Mouse (Mus musculus) heart, embryonic 13.5 days (tissue): Measurements from ENCODE around the gene Defb36. TPM values are rescaled to one million over a fixed set of nuclear protein-coding genes. Genes with fewer than 3 reads are reported as not detected.

Experiments used
- ATAC-seq: fragments of 200-750 bp; cut with Nextera tagmentation; 2 replicates; pipeline ENCODE4 v1.8.0; 2017; ENCODE audit warnings: moderate TSS enrichment; ENCODE audit not compliant: insufficient number of reproducible peaks, low FRiP score, low TSS enrichment; ENCODE audit errors: extremely low read depth
- H3K27ac ChIP-seq: fragments of 300-500 bp; sonication (generic); replicated peaks from 2 replicates; pipeline ENCODE4 v1.5.1; 2015; ENCODE audit warnings: moderate library complexity, mild to moderate bottlenecking, inconsistent platforms
- H3K27me3 ChIP-seq: fragments of 300-500 bp; sonication (generic); replicated peaks from 2 replicates; pipeline ENCODE4 v1.6.1; 2015; ENCODE audit warnings: mild to moderate bottlenecking, inconsistent platforms
- H3K36me3 ChIP-seq: fragments of 300-500 bp; sonication (generic); 2 replicates; pipeline ENCODE4 v1.6.1; 2015; ENCODE audit warnings: mild to moderate bottlenecking, inconsistent platforms
- H3K4me1 ChIP-seq: fragments of 300-500 bp; sonication (generic); 2 replicates; pipeline ENCODE4 v1.6.1; 2015; ENCODE audit warnings: inconsistent platforms
- H3K4me2 ChIP-seq: fragments of 300-500 bp; sonication (generic); 2 replicates; pipeline ENCODE4 v1.6.1; 2015; ENCODE audit warnings: inconsistent platforms, mild to moderate bottlenecking, moderate library complexity
- H3K4me3 ChIP-seq: fragments of 300-500 bp; sonication (generic); 2 replicates; pipeline ENCODE4 v1.5.1; 2015; ENCODE audit warnings: moderate library complexity, mild to moderate bottlenecking, inconsistent platforms
- H3K9ac ChIP-seq: fragments of 300-500 bp; sonication (generic); 2 replicates; pipeline ENCODE4 v1.6.1; 2015; ENCODE audit warnings: inconsistent platforms, mild to moderate bottlenecking, moderate library complexity
- H3K9me3 ChIP-seq: fragments of 300-500 bp; sonication (generic); 2 replicates; pipeline ENCODE4 v1.6.1; 2016; ENCODE audit warnings: inconsistent platforms
- WGBS: fragments of 180-500 bp; shearing (Covaris S2); methylation state at CpG from one replicate; pipeline ENCODE4 v1.1.7; 2015; ENCODE audit warnings: mixed read lengths; 5-methylcytosine and 5-hydroxymethylcytosine counted together
- polyA plus RNA-seq: library from polyadenylated mRNA; unstranded; fragments of >200 nt; fragmentation: Nextera tagmentation; extraction: Ambion mirVana; gene quantifications from 2 replicates; pipeline ENCODE4 v1.2.1, GENCODE M21; 2015

The Defb36 gene
- polyA plus RNA-seq, 1 experiment from 2014 or later = not detected

DNA sequence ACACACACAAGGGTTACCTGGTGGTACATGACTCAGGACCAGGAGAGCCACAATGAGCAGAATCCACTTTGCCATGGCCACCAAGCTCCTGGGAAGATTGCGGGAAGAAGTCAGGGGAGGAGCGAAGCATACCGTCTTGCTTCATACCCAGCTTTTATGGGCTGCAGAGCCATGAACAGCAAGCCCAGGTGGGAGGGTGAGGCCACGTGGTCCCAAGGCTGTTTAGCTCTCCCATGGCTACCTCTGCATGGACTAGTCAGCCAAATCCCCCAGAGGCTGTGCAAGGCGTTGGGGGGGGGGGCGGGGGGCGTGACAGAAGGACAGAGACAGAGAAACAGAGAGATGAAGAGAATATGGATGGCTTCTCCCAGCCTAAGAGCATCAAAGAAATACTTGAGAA lies 18.8 kb downstream of the Defb36 start, which contains the start of gene Defb25:
Defb25 (minus strand) TSS at position 101 of the 400 bp plus-strand sequence.
- no peak for ATAC-seq
- Histone ChIP-seq H3K9ac (no peak within 1 kb of the TSS), H3K36me3 (no peaks in the 10 kb centered on the region), H3K9me3 (no peaks in the 10 kb centered on the region), H3K4me3 (no peak within 1 kb of the TSS), H3K4me1 (peaks cover 20% of the 10 kb centered on the region), H3K4me2 (no peak within 1 kb of the TSS), H3K27ac (no peak within 1 kb of the TSS), H3K27me3 (peaks cover 28% of the 10 kb centered on the region)
- 75% methylated on average over 7 of the region's 7 CpGs for WGBS

DNA sequence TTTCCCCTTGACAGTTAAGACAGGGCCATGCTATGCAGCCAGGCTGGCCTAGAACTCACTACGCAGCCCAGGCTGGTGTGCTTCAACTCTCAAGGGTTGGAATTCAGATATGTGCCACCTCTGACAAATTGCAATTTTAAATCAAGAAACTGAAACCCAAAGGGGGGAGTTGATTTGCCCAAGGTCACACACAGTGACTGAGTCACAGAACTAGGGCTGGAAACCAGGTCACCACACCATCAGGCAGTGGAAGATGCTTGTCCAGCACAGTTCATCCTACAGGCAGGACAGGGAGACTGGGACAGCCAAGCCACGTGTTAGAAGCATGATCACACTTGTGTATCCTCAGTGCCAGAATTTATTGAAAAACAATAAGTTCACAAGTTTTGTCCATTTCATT lies 20.4 kb downstream of the Defb36 start:
- Histone ChIP-seq H3K27me3 (peaks cover 45% of the 10 kb centered on the region), H3K27ac (no peak overlapping the region), H3K9ac (no peak overlapping the region), H3K36me3 (no peaks in the 10 kb centered on the region), H3K4me1 (peaks cover 29% of the 10 kb centered on the region), H3K9me3 (no peaks in the 10 kb centered on the region), H3K4me3 (no peak overlapping the region), H3K4me2 (no peak overlapping the region)
- ATAC-seq = no peak
- WGBS = 79% methylated on average over 2 of the region's 2 CpGs

GRCm38 (mm10) chr2:152625256-152625655 lies 21.1 kb downstream of the Defb36 start:
- no peak overlapping the region for H3K27ac ChIP-seq
- no peak for ATAC-seq
- no peak overlapping the region for H3K4me3 ChIP-seq
- H3K9me3 ChIP-seq = no peaks in the 10 kb centered on the region
- H3K4me2 ChIP-seq = no peak overlapping the region
- peaks cover 33% of the 10 kb centered on the region for H3K4me1 ChIP-seq
- H3K36me3 ChIP-seq = no peaks in the 10 kb centered on the region
- peaks cover 46% of the 10 kb centered on the region for H3K27me3 ChIP-seq
- H3K9ac ChIP-seq = no peak overlapping the region
- WGBS = 12% methylated on average over 1 of the region's 1 CpGs

GRCm38 (mm10) chr2:152626774-152627591 lies 22.9 kb downstream of the Defb36 start, which contains the start of gene Rem1:
Gene Rem1 (plus strand): TSS chr2:152626951.
- Histone ChIP-seq H3K36me3 (no peaks in the 10 kb centered on the region), H3K4me2 (peak within 1 kb of the TSS; percentile 91), H3K27ac (0 out of 2 replicates have a peak within 1 kb of the TSS, but pooled peaks have one; percentile 12), H3K9me3 (no peaks in the 10 kb centered on the region), H3K27me3 (peaks cover 46% of the 10 kb centered on the region), H3K9ac (peak within 1 kb of the TSS; percentile 84), H3K4me1 (peaks cover 34% of the 10 kb centered on the region), H3K4me3 (peak within 1 kb of the TSS; percentile 66)
- 0 out of 2 replicates have a peak, but pooled peaks have one; percentile 29 for ATAC-seq
- WGBS = 2% methylated on average over 59 of the region's 59 CpGs

DNA sequence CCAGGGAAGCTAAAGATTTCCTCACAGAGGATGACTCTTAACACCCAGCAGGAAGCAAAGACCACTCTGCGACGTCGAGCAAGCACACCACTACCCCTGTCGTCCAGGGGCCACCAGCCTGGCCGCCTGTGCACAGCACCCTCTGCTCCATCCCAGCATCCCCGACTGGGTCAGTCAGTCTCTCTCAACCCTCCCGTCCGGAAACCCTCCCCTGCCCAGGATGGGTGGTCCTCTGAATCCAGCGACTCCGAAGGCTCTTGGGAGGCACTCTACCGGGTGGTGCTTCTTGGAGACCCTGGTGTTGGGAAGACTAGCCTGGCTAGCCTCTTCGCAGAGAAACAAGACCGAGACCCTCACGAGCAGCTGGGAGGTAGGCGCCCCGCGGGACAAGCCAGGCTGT lies 23.9 kb downstream of the Defb36 start:
- Histone ChIP-seq H3K4me1 (peaks cover 43% of the 10 kb centered on the region), H3K9me3 (no peaks in the 10 kb centered on the region), H3K27ac (no peak overlapping the region), H3K27me3 (peaks cover 46% of the 10 kb centered on the region), H3K9ac (peak overlapping the region; percentile 84), H3K4me2 (peak overlapping the region; percentile 91), H3K36me3 (no peaks in the 10 kb centered on the region), H3K4me3 (peak overlapping the region; percentile 66)
- ATAC-seq = no peak
- 43% methylated on average over 17 of the region's 17 CpGs for WGBS

DNA sequence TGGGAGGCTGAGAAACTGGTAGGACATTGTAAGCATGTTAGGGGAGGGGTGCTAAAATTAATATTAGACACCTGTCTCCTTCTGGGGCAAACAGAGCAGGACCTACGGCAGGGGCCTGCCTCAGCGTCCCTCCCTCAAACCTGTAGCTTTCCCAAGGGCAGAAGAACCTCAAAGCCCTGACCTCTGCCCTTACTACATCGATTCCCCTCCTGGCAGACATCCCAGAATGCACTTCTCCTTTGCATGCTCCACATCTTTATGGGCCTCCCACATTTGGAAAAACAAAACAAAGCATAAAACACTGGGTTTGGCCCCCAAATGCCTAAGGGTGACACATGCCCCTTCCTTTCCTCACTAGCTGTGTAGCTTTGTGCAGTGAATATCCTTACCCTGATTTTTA lies 25.1 kb downstream of the Defb36 start:
- H3K4me3 ChIP-seq = peak overlapping the region; percentile 66; the same call in 1 of the 2 replicates

GRCm38 (mm10) chr2:152629904-152630303 lies 25.8 kb downstream of the Defb36 start:
- 0 out of 2 replicates have a peak overlapping the region, but pooled peaks have one; percentile 91 for H3K4me2 ChIP-seq
- H3K4me3 ChIP-seq = 0 out of 2 replicates have a peak overlapping the region, but pooled peaks have one; percentile 66
- ATAC-seq = no peak
- 0 out of 2 replicates have a peak overlapping the region, but pooled peaks have one; percentile 20 for H3K9ac ChIP-seq
- peaks cover 4% of the 10 kb centered on the region; the same call in 1 of the 2 replicates for H3K36me3 ChIP-seq
- WGBS = 71% methylated on average over 6 of the region's 6 CpGs
- peaks cover 50% of the 10 kb centered on the region for H3K27me3 ChIP-seq
- no peak overlapping the region for H3K27ac ChIP-seq
- H3K4me1 ChIP-seq = peaks cover 60% of the 10 kb centered on the region
- H3K9me3 ChIP-seq = no peaks in the 10 kb centered on the region

More for the DNA sequence above, 25.1 kb downstream of the Defb36 start:
- Histone ChIP-seq H3K9ac (0 out of 2 replicates have a peak overlapping the region, but pooled peaks have one; percentile 7), H3K27me3 (peaks cover 46% of the 10 kb centered on the region), H3K4me1 (peaks cover 54% of the 10 kb centered on the region), H3K27ac (no peak overlapping the region), H3K4me2 (peak overlapping the region; percentile 91), H3K36me3 (peaks cover under 1% of the 10 kb centered on the region; the same call in 1 of the 2 replicates), H3K9me3 (no peaks in the 10 kb centered on the region)
- ATAC-seq = no peak
- 53% methylated on average over 3 of the region's 3 CpGs for WGBS

DNA sequence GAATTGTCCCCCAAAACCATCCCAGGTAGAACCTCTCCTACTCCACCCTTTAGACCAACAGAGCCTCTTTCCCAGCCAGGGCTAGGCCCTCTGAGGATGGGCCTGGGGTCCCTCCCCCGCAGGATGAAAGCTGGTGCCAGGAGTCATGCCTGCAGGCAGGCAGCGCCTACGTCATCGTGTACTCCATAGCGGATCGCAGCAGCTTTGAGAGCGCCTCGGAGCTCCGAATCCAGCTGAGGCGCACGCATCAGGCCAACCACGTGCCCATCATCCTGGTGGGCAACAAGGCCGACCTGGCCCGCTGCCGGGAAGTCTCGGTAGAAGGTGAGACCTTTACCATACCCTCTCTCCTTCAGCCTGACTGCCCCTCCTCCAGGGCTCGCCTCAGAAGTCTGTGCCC lies 29.2 kb downstream of the Defb36 start:
- Histone ChIP-seq H3K9me3 (no peaks in the 10 kb centered on the region), H3K27me3 (peaks cover 18% of the 10 kb centered on the region), H3K27ac (peak overlapping the region; percentile 65), H3K4me2 (peak overlapping the region; percentile 62), H3K36me3 (peaks cover 4% of the 10 kb centered on the region; the same call in 1 of the 2 replicates), H3K4me3 (peak overlapping the region; percentile 32), H3K4me1 (peaks cover 66% of the 10 kb centered on the region), H3K9ac (peak overlapping the region; percentile 69)
- 23% methylated on average over 17 of the region's 17 CpGs for WGBS
- ATAC-seq = no peak

DNA sequence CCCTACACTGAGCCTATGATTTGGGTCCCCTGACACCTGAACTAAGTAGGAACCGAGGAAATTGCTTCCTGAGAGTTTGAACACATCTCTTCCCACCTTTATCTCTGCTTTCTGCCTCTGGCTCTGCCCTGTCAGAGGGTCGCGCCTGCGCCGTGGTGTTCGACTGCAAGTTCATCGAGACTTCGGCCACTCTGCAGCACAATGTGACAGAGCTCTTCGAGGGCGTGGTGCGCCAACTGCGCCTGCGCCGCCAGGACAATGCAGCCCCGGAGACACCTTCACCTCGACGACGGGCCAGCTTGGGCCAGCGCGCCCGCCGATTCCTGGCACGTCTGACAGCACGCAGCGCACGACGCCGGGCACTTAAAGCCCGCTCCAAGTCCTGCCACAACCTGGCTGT lies 30.2 kb downstream of the Defb36 start:
- WGBS = 51% methylated on average over 29 of the region's 29 CpGs
- H3K4me3 ChIP-seq = no peak overlapping the region
- no peak overlapping the region for H3K9ac ChIP-seq
- H3K4me2 ChIP-seq = peak overlapping the region; percentile 12; the same call in 1 of the 2 replicates
- H3K36me3 ChIP-seq = peaks cover 4% of the 10 kb centered on the region; the same call in 1 of the 2 replicates
- H3K27me3 ChIP-seq = peaks cover 8% of the 10 kb centered on the region
- peak overlapping the region; percentile 52 for H3K27ac ChIP-seq
- no peak for ATAC-seq
- H3K4me1 ChIP-seq = peaks cover 65% of the 10 kb centered on the region
- H3K9me3 ChIP-seq = no peaks in the 10 kb centered on the region

DNA sequence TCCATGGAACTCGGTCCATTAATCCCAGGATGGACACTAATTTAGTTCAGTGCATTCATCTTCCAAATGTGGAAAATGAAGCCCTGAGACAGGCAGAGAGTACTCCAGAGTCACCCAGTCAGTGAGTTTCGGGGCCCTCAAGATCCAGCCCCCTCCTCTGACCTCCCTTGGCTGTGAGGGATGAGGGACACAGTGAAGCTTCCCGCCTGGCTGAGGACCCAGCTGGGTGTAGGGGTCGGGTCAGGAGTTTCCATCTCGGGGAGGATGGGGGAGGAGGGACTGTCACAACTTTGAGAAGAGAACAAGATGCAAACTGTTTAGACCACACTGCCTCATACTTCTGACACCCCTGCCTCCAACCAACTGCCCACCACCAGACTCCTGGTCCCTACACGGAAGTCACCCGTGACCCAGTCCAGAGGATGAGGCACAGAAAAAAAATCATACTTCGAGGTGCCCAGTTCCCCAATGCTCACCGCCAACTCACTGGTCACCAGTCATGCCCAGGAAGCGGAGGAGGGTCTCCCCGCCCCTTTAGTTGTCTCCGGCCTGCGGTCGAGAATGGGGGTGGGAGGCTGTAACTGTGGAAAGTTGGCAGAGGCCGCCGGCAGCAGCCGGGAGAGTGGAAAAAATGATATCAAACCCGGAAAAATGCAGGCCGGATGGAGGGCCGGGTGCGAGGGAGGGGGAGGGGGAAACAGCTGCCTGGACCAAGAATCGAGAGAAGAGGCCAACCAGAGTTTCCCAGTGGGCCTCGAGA lies 32.3 kb downstream of the Defb36 start:
- Histone ChIP-seq H3K9me3 (no peaks in the 10 kb centered on the region), H3K4me2 (peak overlapping the region; percentile 43), H3K36me3 (peaks cover 4% of the 10 kb centered on the region; the same call in 1 of the 2 replicates), H3K9ac (peak overlapping the region; percentile 47; the same call in 1 of the 2 replicates), H3K4me1 (peaks cover 67% of the 10 kb centered on the region), H3K4me3 (no peak overlapping the region), H3K27me3 (peaks cover 4% of the 10 kb centered on the region; the same call in 1 of the 2 replicates), H3K27ac (peak overlapping the region; percentile 92)
- 45% methylated on average over 23 of the region's 23 CpGs for WGBS
- ATAC-seq = peak; percentile 66

DNA sequence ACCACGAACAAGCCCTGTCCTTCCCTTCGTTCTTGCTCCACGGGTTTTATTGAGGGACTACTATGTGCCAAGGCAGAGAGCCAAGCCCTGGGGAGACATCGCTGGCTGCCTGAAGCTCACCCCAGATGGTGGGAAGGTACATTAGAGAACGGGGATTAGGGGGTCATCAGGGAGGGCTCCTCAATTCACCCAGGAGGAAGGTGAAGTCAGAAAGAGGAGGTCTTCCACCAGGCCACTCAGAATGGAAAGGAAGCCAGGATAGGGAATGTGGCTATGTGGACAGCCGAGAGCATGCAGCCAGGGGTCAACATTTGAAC lies 32.8 kb downstream of the Defb36 start:
- H3K27me3 ChIP-seq = peaks cover 4% of the 10 kb centered on the region; the same call in 1 of the 2 replicates
- ATAC-seq = no peak
- no peak overlapping the region for H3K9ac ChIP-seq
- no peaks in the 10 kb centered on the region for H3K9me3 ChIP-seq
- H3K4me3 ChIP-seq = no peak overlapping the region
- H3K27ac ChIP-seq = peak overlapping the region; percentile 92
- H3K36me3 ChIP-seq = peaks cover 4% of the 10 kb centered on the region; the same call in 1 of the 2 replicates
- WGBS = 61% methylated on average over 6 of the region's 6 CpGs
- 0 out of 2 replicates have a peak overlapping the region, but pooled peaks have one; percentile 43 for H3K4me2 ChIP-seq
- peaks cover 67% of the 10 kb centered on the region for H3K4me1 ChIP-seq
